Mouse (Mus musculus) kidney, adult 9 months (tissue): ENCODE data around the gene Ppm1h.
"Not testable (repeated sequence)": the region's sequence is repeated elsewhere in the genome, so short reads cannot be mapped to it uniquely, and the experiment has no call there.

Experiments used
- DNase-seq: peaks from one replicate; pipeline ENCODE4 v3.0.0; 2022

The Ppm1h gene

DNA sequence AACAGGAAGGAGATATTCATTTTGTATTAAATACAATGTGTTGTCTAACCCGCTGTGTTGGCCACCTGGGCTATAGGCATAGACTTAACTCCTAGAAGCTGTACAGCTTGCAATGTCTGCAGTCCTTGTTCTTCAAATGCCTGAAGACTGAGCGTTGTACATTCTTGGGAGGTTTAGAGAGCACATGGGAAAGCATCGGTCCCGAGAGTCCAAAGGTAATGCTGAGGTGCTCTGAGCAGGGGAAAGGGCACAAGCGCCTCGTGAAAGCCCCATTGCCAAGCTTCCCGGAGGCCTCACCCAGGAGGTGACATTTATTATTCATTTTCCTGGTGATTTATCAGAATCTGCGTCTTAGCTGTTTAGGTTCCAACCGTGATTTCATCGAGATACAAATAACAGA is 261.0 kb downstream of the Ppm1h start:
- peak; percentile 59 for DNase-seq

DNA sequence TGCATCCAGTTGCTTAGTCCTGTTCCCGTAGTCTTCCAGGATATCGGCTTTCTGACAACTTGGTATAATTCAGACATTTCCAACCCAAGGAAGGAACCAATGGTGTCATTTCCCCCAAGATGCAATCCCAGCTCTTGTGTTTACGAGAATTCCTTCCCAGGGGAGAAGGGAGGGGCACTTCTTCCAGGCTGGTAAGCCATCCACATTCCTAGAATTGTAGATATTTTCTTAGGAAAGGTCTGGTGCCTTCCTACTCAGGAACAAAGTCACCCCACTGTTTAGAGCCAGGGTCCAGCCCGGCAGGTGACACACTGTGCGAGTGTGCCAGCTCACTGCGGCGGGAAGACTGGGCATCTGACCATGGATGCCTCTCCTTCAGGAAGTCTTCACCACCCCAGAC is 264.2 kb downstream of the Ppm1h start:
- peak; percentile 29 for DNase-seq

DNA sequence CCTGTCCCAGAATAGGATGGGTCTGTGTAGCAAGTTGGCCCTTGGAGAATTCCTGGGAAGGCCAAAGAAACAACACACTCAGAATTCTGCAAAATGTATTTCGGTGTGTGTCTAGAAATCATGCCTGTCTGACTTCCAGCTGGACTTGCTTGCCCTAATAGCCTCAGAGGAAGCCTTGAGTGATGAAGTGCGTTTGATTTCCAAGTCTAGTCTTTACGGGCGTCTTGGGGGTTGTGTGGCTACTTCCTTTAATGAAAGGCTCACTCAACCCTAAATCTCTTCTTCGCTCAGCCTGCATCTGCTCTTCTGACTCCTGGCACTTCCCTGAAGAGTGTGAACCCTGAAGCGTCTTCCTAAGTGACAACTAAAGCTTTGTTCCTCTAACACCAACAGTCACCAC is 265.3 kb downstream of the Ppm1h start:
- DNase-seq, result no peak

DNA sequence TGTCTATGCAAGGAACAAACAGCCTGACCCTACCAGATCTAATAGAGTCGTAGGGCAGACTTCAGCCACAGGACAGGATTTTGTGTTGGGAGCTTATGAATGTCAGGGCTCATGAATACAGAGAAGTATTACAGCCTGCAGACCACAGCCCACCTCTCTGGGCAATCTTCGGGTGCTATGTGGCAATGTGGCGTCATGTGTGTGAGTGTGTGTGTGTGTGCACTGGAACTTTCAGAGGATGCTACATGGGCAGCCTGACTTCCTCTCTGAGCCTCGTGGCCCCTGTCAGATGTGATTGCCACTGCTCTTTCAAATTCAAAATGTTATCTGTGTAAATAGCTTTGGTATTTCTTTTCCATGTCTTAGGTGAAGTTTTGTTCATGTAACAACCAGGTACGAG is 266.3 kb downstream of the Ppm1h start:
- DNase-seq, result no peak

DNA sequence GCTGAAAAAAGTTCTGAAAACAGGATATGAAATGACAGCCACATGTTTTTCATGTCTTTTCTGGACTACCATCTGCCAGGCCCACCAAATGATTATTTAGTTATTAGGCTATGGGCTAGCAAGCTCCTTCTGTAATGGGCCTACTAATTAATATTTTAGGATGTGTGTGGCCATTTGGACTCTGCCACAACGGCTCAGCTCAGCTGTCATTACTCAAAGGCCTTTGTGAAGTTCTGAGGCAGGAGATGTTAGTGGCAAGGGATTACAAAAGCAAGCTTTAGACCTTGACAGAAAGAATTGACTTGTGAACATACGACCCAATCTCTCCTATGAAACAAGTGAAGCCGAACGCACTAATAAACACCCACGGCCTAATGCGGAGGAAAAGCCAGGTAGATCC is 272.4 kb downstream of the Ppm1h start:
- DNase-seq, result no peak

DNA sequence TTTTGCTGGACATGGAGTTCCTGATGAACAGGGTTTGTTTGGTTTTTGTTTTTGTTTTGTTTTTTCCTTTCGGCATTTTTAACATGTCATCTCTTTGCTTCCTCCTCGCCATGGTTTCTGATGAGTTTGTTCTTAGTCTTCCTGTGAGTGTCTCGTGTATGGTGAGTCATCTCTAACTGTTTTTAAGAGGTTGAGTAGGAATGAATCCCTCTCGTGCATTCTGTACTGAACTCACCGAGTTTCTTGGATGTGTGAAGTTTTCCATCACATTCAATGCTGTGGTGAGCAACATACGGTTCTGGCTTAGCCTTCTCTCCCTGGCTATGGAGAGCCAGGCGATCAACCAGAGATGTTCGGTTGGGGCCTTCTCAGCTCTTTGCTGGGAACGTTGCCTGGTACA is 275.0 kb downstream of the Ppm1h start:
- no peak for DNase-seq

DNA sequence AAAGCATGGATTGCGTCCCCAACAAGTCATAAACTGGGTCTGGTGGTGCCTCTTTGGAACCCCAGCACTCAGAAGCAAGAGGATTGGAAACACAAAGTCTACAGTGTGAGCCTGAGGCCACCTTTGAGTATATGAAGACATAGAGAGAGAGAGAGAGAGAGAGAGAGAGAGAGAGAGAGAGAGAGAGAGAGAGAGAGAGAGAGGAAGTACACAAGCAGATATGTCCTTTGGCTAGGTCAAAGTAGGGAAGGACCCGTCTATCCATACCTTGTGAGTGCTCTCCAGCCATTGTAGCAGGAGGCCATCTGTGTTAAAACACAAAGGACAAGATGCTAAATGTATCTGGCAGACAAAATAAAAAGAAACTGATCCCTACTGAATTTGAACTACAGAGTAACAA is 279.4 kb downstream of the Ppm1h start:
- no peak for DNase-seq

DNA sequence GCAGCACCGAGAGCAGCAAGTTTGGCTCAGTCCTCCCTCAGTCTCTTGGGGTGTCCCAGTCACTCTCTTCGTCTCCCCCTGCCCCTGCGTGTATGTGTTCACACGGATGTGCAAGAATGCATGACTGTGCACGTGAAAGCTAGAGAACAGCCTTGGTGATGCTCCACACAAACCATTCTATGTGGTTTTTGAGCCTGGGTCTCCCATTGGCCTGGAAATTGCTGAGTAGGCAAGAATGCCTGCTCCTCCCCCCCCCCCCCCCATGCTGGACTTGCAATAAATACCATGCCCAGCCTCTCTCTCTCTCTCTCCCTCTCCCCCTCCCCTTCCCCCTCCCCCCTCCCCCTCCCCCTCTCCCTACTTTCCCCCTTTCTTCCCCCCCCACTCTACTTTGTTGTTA is 280.1 kb downstream of the Ppm1h start:
- DNase-seq, result no peak

DNA sequence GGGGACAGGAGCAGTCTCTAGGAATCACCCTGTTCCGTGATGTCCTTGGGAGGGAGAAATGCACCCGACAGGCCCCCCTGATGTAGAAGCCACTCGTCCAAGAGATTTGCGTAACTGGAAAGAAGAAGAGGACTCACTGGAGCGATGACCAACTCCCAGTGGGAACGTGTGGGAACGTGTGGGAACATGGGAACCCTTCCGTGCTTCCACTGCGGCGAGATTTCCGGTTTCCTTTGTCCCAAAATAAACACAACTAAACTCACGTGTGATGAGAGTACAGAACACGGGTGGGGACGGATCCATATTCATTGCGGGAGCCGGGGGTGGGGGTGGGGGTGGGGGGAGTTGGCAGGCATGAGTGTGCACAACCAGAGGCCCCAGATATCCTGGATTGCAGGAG is 281.7 kb downstream of the Ppm1h start:
- peak; percentile 14 for DNase-seq

DNA sequence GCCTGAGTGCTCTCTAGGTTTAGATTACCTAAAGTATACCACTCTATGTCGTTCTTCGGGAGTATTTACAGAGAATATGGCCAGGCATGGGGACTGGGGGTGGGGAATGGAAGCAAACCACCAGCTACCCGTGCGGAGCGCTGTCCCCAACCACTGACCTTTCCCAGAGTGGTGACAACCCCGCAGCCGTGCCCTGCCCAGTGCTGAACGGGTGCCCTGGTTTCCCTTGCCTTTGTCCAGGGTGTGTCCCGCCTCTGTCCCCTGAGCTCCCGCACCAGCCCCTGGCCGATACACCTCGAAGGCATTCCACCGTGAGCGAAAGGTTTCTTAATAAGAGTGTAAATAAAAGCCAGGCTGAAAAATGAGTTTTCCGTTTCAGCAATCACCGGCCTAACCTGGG is 282.2 kb downstream of the Ppm1h start:
- DNase-seq, result no peak

DNA sequence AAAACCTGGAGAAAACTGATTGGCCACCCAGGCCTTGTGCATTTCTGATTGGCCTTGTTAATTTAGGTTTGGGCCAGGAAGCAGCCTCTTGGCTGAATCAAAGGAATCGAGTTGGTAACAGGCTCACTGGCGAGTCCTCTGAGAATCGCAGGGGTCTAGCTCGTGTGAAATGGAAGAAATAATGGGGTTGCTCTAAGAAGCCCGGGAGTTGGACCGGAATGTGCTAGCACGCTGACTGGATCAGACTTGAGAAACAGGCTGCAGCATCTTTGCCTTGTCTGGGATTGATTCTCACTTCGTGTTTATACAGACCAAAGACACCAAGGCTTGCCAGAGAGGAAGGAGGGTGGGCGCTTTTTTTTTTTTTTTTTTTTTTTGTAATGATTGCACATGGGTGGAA is 282.9 kb downstream of the Ppm1h start:
- no peak for DNase-seq

DNA sequence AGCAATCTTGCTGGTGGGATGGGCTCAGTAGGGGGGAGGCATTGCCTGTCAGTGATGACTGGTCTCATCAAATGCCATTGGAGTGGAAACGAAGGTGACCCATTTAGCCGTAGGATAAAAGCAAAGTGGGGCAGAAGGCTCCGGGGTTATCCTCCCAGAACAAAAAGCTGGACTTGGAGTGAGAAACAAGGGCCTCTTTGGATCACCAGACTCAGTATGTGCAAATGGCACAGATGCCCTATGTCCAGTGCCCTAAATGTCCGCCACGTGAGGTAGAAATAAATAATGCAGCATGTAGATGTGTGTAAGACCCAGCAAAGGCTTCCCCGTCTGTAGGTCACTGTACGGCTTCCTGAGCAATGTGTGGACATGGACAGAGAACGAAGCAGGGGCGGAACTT is 284.1 kb downstream of the Ppm1h start:
- no peak for DNase-seq

DNA sequence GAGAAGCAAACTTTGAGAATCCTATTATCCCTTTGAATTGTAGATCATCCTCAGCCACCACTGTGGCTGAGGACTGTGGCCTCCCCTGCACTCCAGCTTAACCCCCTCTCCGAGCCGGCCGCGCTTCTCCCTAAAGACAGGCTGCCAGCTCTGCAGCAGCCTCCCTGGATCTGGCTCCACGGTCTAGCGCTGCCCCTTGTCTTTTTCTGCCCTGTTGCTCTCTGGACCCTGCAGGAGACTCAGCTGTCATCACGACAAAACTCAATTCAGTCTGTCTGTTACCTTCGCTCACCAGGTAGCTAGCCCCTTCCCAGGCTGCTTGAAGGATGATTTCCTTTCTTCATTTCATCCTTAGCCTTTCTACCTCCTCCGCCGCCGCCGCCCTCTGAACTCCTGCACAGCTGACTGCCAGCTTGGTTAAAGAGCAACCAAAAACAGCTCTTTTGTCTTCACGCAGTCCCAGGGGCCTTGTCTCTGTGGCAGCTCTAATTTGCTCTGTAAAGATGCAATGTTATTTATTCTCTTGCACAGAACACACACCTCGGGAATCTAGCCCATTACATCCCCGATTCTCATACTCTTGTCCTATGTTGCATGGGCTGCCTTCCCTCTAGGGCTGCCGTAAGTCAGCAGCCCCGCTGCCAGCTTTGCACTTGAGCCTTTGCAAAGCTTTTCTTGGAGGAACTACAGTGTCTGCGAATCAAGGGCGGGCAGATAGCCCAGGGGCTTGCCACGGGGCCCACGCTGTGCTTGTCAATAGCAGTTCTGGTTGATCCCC is 285.1 kb downstream of the Ppm1h start:
- DNase-seq, result peak; percentile 66

DNA sequence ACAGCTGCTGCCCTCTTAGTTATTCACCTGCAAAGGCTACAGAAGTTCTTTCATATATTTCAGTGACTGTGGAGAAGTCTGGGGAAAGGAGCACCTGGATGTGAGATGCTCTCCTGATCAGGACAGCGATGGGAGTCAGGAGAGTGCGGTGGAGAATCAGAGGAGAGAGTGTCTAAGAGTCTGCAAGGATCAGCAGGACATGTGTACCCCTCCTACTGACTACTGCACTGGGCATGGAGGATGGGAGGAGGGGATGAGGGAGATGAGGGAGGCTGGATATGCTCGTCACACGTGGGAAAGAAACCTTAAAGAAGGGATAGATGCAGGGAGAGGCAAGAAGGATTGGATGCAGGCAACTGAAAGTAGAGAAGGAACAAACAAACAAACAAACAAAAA is 285.7 kb downstream of the Ppm1h start:
- DNase-seq, result no peak

DNA sequence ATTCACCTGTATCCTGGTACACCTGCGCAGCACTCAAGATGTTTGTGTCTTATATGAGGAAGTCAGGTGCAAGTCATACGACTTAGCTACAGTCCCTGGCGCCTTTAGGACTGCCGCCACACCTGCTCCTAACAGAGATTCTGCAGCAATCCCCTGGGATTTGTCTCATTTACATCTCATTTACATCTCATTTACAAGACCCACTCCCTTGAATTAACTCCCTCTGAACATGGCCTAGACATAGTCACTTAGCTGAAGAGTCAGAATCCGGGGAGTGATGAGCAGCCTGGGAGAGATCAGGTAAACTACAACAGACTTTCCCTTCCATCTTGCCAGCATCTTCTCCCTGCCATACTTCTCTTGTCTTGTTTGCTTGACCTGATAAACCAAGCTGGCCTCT is 287.1 kb downstream of the Ppm1h start:
- not testable (repeated sequence) for DNase-seq

DNA sequence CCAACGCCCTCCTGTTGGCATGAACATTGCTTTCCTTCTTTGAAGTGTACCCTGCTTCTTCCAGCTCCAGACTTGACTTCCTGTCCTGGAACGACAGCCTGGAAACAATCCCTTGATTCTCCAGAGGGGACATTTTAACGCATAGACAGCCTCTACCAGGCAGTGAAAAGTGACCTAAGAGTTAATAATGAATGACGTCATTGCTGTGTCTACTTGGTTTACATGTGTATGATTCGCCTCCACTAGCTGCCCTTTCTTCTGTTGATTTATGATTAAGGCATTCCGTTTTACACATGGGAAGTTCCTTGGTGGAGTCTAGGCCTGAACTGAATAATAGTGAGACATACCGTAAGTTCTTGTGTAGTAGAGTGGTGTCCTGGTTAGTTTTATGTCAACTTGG is 287.9 kb downstream of the Ppm1h start:
- no peak for DNase-seq

DNA sequence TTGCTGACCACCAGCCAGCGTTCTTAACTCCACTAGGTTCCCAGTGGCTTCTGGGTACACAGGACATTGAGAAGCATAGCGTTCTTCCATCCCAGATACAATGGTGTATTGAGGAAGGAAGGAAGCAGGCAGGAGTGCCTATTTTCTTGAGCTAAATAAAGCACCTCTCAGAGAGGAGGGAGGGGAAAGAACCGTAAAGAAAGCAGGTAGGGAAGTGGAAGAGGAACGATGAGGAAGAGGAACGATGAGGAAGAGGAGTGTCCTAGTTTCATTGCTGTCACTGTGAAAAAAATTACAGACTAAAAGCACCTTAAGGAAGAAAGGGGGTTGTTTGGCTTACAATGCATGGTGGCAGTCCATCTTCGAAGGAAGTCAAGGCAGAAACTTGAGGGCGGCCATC is 291.6 kb downstream of the Ppm1h start:
- no peak for DNase-seq

DNA sequence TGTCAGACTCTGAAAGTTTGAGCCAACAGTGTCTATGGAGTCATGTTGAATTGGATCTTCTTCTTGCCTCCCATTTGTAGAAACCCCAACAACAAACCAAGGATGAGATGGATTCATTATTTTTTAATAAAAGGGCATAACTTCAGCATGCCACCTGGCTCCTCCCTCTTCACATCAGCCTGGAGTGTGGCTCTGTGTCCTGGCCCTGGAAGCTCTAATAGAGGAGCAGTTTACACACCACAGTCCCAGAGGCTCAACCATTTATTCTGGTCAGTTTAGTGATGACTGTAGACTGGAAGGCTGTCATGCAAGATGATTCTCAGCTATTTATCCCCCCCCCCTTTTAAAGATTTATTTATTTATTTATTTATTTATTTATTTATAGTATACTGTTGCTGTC is 294.7 kb downstream of the Ppm1h start:
- no peak for DNase-seq

DNA sequence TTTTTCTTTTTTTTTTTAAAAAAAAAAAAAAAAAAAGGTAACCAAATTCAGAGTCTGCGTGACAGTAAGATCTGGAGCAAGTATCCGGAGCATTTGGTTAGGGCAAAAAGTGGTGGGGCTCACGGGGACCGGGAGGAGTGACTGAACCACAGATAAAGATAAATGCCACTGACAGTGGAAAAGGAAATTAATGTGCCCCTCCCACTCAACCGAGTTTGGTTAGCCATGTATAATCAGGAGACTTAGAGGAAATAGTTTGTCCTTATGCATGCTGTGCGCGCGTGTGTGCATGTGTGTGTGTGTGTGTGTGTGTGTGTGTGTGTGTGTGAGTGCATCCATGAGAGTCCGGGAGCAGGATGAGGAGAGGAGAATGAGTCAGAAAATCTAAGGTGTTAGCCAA is 297.5 kb downstream of the Ppm1h start:
- no peak for DNase-seq

DNA sequence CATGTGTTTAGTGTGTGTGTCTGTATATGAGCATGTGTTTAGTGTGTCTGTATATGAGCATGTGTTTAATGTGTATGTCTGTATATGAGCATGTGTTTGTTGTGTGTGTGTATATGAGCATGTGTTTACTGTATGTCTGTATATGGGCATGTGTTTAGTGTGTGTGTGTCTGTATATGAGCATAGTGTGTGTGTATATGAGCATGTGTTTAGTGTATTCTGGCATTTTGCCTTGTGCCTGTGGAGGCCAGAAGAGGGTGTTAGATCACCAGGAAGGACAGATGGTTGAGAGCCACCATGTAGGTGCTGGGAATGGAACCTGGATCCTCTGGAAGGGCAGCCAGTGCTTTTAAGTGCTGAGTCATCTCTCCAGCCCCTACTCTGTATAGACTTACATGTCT is 300.8 kb downstream of the Ppm1h start:
- no peak for DNase-seq

DNA sequence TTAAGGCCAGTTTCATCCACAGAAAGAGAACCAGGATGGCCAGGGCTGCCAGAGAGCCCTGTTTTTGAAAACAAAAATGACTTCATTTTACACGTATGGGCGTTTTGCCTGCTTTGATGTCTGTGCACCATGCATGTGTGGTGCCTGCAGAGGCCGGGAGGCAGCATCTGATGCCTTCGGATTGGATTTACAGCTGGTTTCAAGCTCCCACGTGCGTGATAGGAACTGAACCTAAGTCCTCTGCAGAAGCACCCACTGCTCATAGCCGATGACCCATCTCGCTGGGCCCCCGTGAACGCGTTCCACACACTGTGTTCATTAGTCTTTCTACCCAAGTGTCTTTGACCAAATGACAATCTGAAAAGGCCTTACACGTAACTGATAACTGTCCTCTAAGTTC is 301.6 kb downstream of the Ppm1h start:
- no peak for DNase-seq

DNA sequence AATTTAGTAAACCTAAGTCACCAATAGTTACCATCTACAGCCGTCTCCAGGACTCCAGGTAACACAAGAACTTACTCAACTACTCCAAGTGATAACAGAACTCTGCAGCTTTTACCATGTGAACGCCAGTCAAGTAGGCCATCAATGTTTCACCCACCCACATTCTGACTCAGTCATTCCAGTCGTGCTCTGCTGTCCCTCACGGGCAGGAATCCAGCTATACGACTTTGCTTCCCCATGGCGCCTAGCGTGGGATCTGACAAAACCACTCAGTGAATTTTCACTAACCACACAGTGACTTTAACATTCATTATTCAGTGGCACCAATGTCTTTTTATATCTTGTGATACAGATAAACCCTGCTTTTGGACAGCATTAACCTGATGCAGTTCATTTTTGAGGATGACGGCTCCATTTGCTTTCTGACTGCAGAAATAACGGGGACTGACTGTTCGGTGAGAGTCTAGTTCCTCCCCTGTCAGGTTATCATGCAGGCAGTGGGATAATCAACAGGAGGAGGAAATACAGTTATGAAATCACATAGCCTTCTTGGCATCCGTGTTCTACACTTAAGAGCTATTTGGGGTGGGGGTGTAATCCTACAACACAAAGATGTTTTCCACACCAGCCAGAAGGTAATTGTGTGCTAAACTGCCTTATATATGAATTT is 304.5 kb downstream of the Ppm1h start:
- no peak for DNase-seq

DNA sequence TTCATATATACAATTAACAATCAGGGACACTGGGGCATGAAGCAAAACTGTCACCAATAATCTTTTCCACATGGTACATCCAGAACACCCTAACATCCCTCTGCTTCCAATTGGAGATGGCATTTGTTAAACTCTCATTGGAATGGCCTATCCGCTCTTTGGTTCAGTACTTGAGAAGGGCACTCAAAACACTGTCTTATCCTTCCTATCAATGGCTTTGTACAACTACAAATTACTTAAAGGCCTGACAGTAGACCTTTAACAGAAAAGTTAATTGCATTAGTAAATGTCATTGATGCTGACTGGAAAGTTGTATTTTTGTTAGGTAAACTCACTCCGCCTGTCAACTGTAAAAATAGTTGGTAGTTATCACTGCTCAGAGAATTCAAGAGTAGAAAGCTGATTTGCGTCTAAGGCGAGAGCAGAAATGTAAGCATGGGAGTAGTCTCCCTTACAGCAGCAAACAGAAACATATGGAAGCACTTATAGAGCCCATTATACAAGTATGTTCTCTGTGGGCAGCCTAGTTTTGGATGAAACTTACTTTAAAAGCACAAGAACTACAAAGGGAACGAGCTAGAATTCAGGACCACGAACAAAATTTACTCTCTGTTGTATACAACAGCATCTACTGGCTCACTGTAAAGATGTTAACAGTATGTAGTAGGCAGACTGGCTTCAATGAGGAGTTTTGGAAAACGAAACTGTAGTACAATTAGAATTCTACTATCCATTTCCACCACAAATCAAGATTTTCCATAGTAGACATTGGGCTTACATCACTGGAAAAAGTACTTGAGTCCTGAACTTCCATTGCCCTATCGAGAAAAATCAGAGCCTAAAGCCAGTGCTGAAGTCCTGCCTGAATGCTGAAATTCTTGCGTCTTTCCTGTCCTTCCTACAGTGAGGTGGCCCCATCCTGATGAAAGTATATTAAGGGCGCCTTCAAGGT is 305.3 kb downstream of the Ppm1h start:
- no peak for DNase-seq
